Mouse (Mus musculus): ENCODE measurements around the gene Fbxw14. TPM values are rescaled to one million over a fixed set of nuclear protein-coding genes. Genes with fewer than 3 reads are reported as not detected.
"Not testable (repeated sequence)": the region's sequence is repeated elsewhere in the genome, so short reads cannot be mapped to it uniquely, and the experiment has no call there.

The Fbxw14 gene
- polyA plus RNA-seq (2016; fragmentation: Nextera tagmentation; extraction: Ambion mirVana) = not detected in 2 replicates

DNA sequence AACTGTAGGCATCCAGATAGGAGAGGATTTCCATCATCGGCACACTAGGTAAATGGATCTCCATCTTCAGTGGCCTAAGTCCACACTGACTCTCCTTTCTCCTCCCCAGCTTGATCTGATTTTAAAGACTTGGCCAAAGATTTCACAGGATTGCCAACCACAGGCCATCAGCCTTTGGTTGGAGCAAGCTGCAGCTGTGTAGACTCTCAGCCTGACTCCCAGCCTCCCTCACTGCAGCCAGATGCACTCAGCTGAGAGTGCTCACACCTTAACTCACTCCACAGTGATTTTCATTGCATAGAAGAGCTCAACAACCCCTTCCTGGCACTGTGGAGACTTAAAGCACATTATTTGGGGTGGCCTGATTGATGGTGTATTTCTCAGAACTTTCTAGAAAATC is at the start of gene Fbxw14:
Gene Fbxw14, minus strand, starts transcription at position 101 of the 400 bp plus-strand sequence.
- not testable (repeated sequence) for H3K9me3 ChIP-seq; H3K4me2 ChIP-seq; H3K27ac ChIP-seq; H3K36me3 ChIP-seq (replicated peaks); H3K4me1 ChIP-seq; H3K27me3 ChIP-seq; H3K4me3 ChIP-seq (replicated peaks); H3K9ac ChIP-seq; ATAC-seq (ENCODE audit: low FRiP score)
- WGBS = 100% methylated on average over 1 of the region's 1 CpGs

DNA sequence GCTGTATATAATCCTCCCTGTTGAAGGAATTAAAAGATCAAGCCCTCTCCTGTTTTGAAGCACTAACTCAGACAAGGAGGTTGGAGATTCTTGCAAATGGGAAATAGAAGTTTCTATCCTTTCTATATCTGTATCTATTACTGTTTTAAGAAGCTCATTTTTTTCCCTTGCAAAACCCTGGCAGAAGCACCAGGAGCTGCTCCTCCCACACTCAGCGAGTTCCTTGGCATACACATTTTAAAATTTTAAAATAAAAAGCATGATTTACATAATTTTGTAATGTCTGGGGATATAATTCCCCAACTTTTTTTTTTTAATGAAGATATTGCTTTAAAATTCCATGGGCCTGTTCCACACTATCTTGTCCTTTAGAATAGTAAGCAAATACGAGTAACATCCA is 24.4 kb downstream of the Fbxw14 start:
- Histone ChIP-seq H3K4me1 (no peaks in the 10 kb centered on the region), H3K27me3 (no peaks in the 10 kb centered on the region)
- WGBS = 72% methylated on average over 2 of the region's 2 CpGs

DNA sequence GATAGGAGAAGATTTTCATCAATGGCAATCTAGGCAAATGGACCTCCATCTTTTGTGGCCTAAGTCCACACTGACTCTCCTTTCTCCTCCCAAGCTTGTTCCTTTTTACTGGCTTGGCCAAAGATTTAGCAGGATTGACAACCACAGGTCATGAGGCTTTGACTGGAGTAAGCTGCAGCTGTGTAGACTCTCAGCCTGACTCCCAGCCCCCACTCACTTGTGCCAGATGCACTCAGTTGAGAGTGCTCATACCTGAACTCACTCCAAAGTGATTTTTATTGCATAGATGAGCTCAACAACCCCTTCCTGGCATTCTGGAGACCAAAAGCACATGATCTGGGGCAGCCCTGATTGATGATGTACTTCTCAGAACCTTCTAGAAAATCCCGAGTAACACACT is 52.8 kb downstream of the Fbxw14 start, which contains the start of gene Fbxw20:
Gene Fbxw20, minus strand, starts transcription at position 101 of the 400 bp plus-strand sequence.
- no peak within 1 kb of the TSS for H3K4me2 ChIP-seq
- no peak within 1 kb of the TSS for H3K4me3 ChIP-seq (replicated peaks)
- H3K9ac ChIP-seq = no peak within 1 kb of the TSS
- H3K36me3 ChIP-seq (replicated peaks) = no peaks in the 10 kb centered on the region
- H3K4me1 ChIP-seq = no peaks in the 10 kb centered on the region
- no peaks in the 10 kb centered on the region for H3K9me3 ChIP-seq
- WGBS = 88% methylated on average over 1 of the region's 1 CpGs
- no peak within 1 kb of the TSS for H3K27ac ChIP-seq
- ATAC-seq (ENCODE audit: low FRiP score) = no peak
- no peaks in the 10 kb centered on the region for H3K27me3 ChIP-seq

More for the DNA sequence above, 24.4 kb downstream of the Fbxw14 start:
- ATAC-seq (ENCODE audit: low FRiP score) = no peak
- Histone ChIP-seq H3K4me3 (replicated peaks) (no peak overlapping the region), H3K9me3 (no peaks in the 10 kb centered on the region), H3K4me2 (no peak overlapping the region), H3K27ac (no peak overlapping the region), H3K9ac (no peak overlapping the region), H3K36me3 (replicated peaks) (no peaks in the 10 kb centered on the region)

Other genes starting within 250 kb of the Fbxw14 start
- 35.6 and 37.3 TPM in 2 replicates for gene Shisa5, start 249.1 kb downstream of the Fbxw14 start, polyA plus RNA-seq (2016; fragmentation: Nextera tagmentation; extraction: Ambion mirVana)
- gene Trex1, start 227.9 kb downstream of the Fbxw14 start, polyA plus RNA-seq (2016; fragmentation: Nextera tagmentation; extraction: Ambion mirVana) = 8.4 and 8.9 TPM in 2 replicates
- gene Atrip, start 213.6 kb downstream of the Fbxw14 start, polyA plus RNA-seq (2016; fragmentation: Nextera tagmentation; extraction: Ambion mirVana) = 32.4 and 32.5 TPM in 2 replicates
- 13.9 and 14.9 TPM in 2 replicates for gene Ccdc51, start 205.2 kb downstream of the Fbxw14 start, polyA plus RNA-seq (2016; fragmentation: Nextera tagmentation; extraction: Ambion mirVana)
- gene Tma7, start 205.1 kb downstream of the Fbxw14 start, polyA plus RNA-seq (2016; fragmentation: Nextera tagmentation; extraction: Ambion mirVana) = 734 and 744 TPM in 2 replicates
- gene Plxnb1, start 192.3 kb downstream of the Fbxw14 start, polyA plus RNA-seq (2016; fragmentation: Nextera tagmentation; extraction: Ambion mirVana) = 39.9 and 44.4 TPM in 2 replicates
- gene Fbxw21, start 125.6 kb downstream of the Fbxw14 start, polyA plus RNA-seq (2016; fragmentation: Nextera tagmentation; extraction: Ambion mirVana) = not detected in 2 replicates
- not detected in 2 replicates for gene Fbxw13, start 91.7 kb downstream of the Fbxw14 start, polyA plus RNA-seq (2016; fragmentation: Nextera tagmentation; extraction: Ambion mirVana)
- not detected in 2 replicates for gene Fbxw20, start 52.9 kb downstream of the Fbxw14 start, polyA plus RNA-seq (2016; fragmentation: Nextera tagmentation; extraction: Ambion mirVana)
- not detected in 2 replicates for gene Fbxw28, start 52.0 kb upstream of the Fbxw14 start, polyA plus RNA-seq (2016; fragmentation: Nextera tagmentation; extraction: Ambion mirVana)
- not detected in 2 replicates for gene Fbxw22, start 116.6 kb upstream of the Fbxw14 start, polyA plus RNA-seq (2016; fragmentation: Nextera tagmentation; extraction: Ambion mirVana)
- not detected in 2 replicates for gene Fbxw16, start 161.5 kb upstream of the Fbxw14 start, polyA plus RNA-seq (2016; fragmentation: Nextera tagmentation; extraction: Ambion mirVana)
- not detected in 2 replicates for gene Fbxw19, start 208.2 kb upstream of the Fbxw14 start, polyA plus RNA-seq (2016; fragmentation: Nextera tagmentation; extraction: Ambion mirVana)

Measured in forebrain, embryonic 12.5 days (tissue).